Mouse (Mus musculus) liver, postnatal 0 days (tissue): ENCODE data around the gene Cxcr1.

Experiments
- CTCF ChIP-seq: sonication (generic); IDR thresholded peaks from 2 replicates; pipeline ENCODE4 v1.5.1; 2016; ENCODE audit warnings: antibody characterized with exemption, low read depth
- EP300 ChIP-seq: IDR thresholded peaks from 2 replicates; pipeline ENCODE4 v1.6.1; 2016; ENCODE audit warnings: antibody characterized with exemption, low read depth, mild to moderate bottlenecking

- TF ChIP-seq CTCF, result no peak
- TF ChIP-seq EP300, result no peak
Observed at GRCm38 (mm10) chr1:74236590-74237317, 42.3 kb upstream of the Cxcr1 start.
